Mouse (Mus musculus) embryonic facial prominence, embryonic 13.5 days (tissue): ENCODE measurements around the gene 2310011J03Rik. TPM values are rescaled to one million over a fixed set of nuclear protein-coding genes. Genes with fewer than 3 reads are reported as not detected.

Source experiments
- ATAC-seq: fragments of 200-750 bp; cut with Nextera tagmentation; 2 replicates; pipeline ENCODE4 v1.8.0; 2017; ENCODE audit warnings: low read depth; ENCODE audit not compliant: insufficient number of reproducible peaks, insufficient read depth, low FRiP score, low TSS enrichment
- H3K27ac ChIP-seq: fragments of 300-500 bp; sonication (generic); 2 replicates; pipeline ENCODE4 v1.5.1; 2015; ENCODE audit warnings: moderate library complexity, mild to moderate bottlenecking, inconsistent platforms
- H3K27me3 ChIP-seq: fragments of 300-500 bp; sonication (generic); 2 replicates; pipeline ENCODE4 v1.6.1; 2015; ENCODE audit warnings: mild to moderate bottlenecking, inconsistent platforms
- H3K36me3 ChIP-seq: fragments of 300-500 bp; sonication (generic); 2 replicates; pipeline ENCODE4 v1.6.1; 2015; ENCODE audit warnings: mild to moderate bottlenecking, inconsistent platforms
- H3K4me1 ChIP-seq: fragments of 300-500 bp; sonication (generic); 2 replicates; pipeline ENCODE4 v1.6.1; 2015; ENCODE audit warnings: inconsistent platforms
- H3K4me2 ChIP-seq: fragments of 300-500 bp; sonication (generic); 2 replicates; pipeline ENCODE4 v1.6.1; 2015; ENCODE audit warnings: moderate library complexity, mild to moderate bottlenecking, inconsistent platforms
- H3K4me3 ChIP-seq: fragments of 300-500 bp; sonication (generic); 2 replicates; pipeline ENCODE4 v1.5.1; 2015; ENCODE audit warnings: mild to moderate bottlenecking, inconsistent platforms
- H3K9ac ChIP-seq: fragments of 300-500 bp; sonication (generic); 2 replicates; pipeline ENCODE4 v1.6.1; 2015; ENCODE audit warnings: mild to moderate bottlenecking, inconsistent platforms
- H3K9me3 ChIP-seq: fragments of 300-500 bp; sonication (generic); 2 replicates; pipeline ENCODE4 v1.6.1; 2016; ENCODE audit warnings: inconsistent platforms
- WGBS: fragments of 180-500 bp; shearing (Covaris S2); methylation state at CpG from one replicate; pipeline ENCODE4 v1.1.7; 2015; ENCODE audit warnings: mixed read lengths; 5-methylcytosine and 5-hydroxymethylcytosine counted together
- microRNA-seq: library from miRNA; unstranded; fragments of <30 nt; microRNA quantifications from one replicate; pipeline ENCODE4, GENCODE M21; 2016
- polyA plus RNA-seq: library from polyadenylated mRNA; unstranded; fragments of >200 nt; fragmentation: Nextera tagmentation; extraction: Ambion mirVana; gene quantifications from 2 replicates; pipeline ENCODE4 v1.2.1, GENCODE M21; 2015

The 2310011J03Rik gene
- polyA plus RNA-seq, 1 experiment from 2014 or later = 57.9 TPM

DNA sequence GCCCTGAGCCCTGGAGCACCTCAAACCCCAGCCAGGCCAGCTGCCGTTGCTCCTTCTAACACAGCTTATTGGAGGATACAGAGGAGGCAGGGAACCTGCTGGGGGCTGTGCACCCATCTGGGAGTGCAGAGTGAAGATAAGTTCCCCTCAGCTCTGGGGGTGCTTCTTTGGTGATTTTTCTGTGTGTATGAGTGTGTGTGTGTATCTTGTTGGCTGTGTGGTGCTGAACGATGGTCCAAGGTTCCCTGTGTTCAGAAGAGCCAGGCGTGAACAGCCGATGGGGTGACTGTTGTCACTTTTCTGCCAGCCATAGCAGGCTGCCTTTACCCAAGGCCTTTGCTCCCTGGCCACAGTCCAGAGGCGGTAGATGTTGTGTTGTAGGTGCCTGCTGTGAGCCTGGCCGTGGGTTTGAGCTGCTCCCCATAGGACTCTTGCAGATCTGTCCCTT is 49.6 kb downstream of the 2310011J03Rik start:
- H3K4me3 ChIP-seq = no peak overlapping the region
- H3K36me3 ChIP-seq = peaks cover 62% of the 10 kb centered on the region
- H3K4me2 ChIP-seq = no peak overlapping the region
- WGBS = 78% methylated on average over 6 of the region's 6 CpGs
- H3K9me3 ChIP-seq = no peaks in the 10 kb centered on the region
- H3K27ac ChIP-seq = no peak overlapping the region
- peak overlapping the region; percentile 37 for H3K9ac ChIP-seq
- peaks cover 48% of the 10 kb centered on the region for H3K4me1 ChIP-seq
- no peaks in the 10 kb centered on the region for H3K27me3 ChIP-seq
- no peak for ATAC-seq

DNA sequence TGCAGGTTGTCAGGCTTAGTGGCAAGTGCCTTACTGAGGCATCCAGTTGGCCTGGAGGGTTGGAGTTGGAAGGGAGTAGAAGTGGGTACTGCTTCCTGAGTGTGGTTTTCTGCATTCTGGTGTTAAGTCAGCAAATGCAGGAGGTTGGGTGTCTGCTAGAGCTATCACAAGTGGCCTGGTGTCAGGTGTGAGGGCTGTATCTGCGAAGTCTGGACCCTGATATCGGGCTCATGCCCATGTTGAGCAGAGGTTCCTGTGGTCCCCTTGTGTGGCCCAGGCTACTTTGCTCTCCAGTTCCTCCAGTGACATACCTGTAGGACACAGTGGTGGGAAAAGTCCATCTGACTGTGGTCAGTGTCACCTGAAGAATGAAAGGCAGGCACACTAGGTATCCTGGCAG is 50.2 kb downstream of the 2310011J03Rik start:
- ATAC-seq = no peak
- WGBS = 95% methylated on average over 2 of the region's 2 CpGs
- H3K4me1 ChIP-seq = peaks cover 50% of the 10 kb centered on the region
- H3K27ac ChIP-seq = no peak overlapping the region
- H3K9me3 ChIP-seq = no peaks in the 10 kb centered on the region
- peaks cover 56% of the 10 kb centered on the region for H3K36me3 ChIP-seq
- H3K27me3 ChIP-seq = no peaks in the 10 kb centered on the region
- no peak overlapping the region for H3K4me3 ChIP-seq
- H3K9ac ChIP-seq = peak overlapping the region; percentile 37; the same call in 1 of the 2 replicates
- no peak overlapping the region for H3K4me2 ChIP-seq

Small RNAs within 50 kb of the gene (microRNA-seq; reads per million reads assigned to microRNA genes)
- 0.55 reads per million for gene Mir6911

Other genes with a start within 250 kb of the 2310011J03Rik start
- 15.8 and 16.1 TPM in 2 replicates for gene Sbno2, start 215.0 kb downstream of the 2310011J03Rik start, polyA plus RNA-seq
- gene Stk11, start 204.7 kb downstream of the 2310011J03Rik start, polyA plus RNA-seq = 18.5 and 19.0 TPM in 2 replicates
- 491 and 513 TPM in 2 replicates for gene Atp5d, start 181.9 kb downstream of the 2310011J03Rik start, polyA plus RNA-seq
- 6.8 and 9.8 TPM in 2 replicates for gene Cbarp, start 179.7 kb downstream of the 2310011J03Rik start, polyA plus RNA-seq
- 21.2 and 25.7 TPM in 2 replicates for gene Midn, start 172.3 kb downstream of the 2310011J03Rik start, polyA plus RNA-seq
- 142 and 162 TPM in 2 replicates for gene Cirbp, start 154.6 kb downstream of the 2310011J03Rik start, polyA plus RNA-seq
- gene 1600002K03Rik, start 147.6 kb downstream of the 2310011J03Rik start, polyA plus RNA-seq = 11.0 and 11.6 TPM in 2 replicates
- gene Efna2, start 141.1 kb downstream of the 2310011J03Rik start, polyA plus RNA-seq = 26.8 and 38.8 TPM in 2 replicates
- 96.1 and 97.6 TPM in 2 replicates for gene Mum1, start 94.1 kb downstream of the 2310011J03Rik start, polyA plus RNA-seq
- 266 and 299 TPM in 2 replicates for gene Ndufs7, start 71.4 kb downstream of the 2310011J03Rik start, polyA plus RNA-seq
- 27.2 and 33.6 TPM in 2 replicates for gene Gamt, start 59.5 kb downstream of the 2310011J03Rik start, polyA plus RNA-seq
- gene Dazap1, start 59.1 kb downstream of the 2310011J03Rik start, polyA plus RNA-seq = 66.0 and 70.6 TPM in 2 replicates
- gene Rps15, start 28.1 kb downstream of the 2310011J03Rik start, polyA plus RNA-seq = 1,000 and 1,047 TPM in 2 replicates
- 9.3 and 9.4 TPM in 2 replicates for gene Apc2, start 24.6 kb downstream of the 2310011J03Rik start, polyA plus RNA-seq
- gene Pcsk4, start 9.0 kb upstream of the 2310011J03Rik start, polyA plus RNA-seq = 4.4 and 4.9 TPM in 2 replicates
- gene Reep6, start 9.4 kb upstream of the 2310011J03Rik start, polyA plus RNA-seq = 6.0 and 6.3 TPM in 2 replicates
- 3.2 and 4.3 TPM in 2 replicates for gene Adamtsl5, start 27.9 kb upstream of the 2310011J03Rik start, polyA plus RNA-seq
- 1.8 and 2.6 TPM in 2 replicates for gene Plk5, start 35.9 kb upstream of the 2310011J03Rik start, polyA plus RNA-seq
- gene Mex3d, start 67.1 kb upstream of the 2310011J03Rik start, polyA plus RNA-seq = 8.9 and 10.4 TPM in 2 replicates
- 263 and 297 TPM in 2 replicates for gene Mbd3, start 79.0 kb upstream of the 2310011J03Rik start, polyA plus RNA-seq
- gene Uqcr11, start 86.3 kb upstream of the 2310011J03Rik start, polyA plus RNA-seq = 447 and 479 TPM in 2 replicates
- gene Tcf3, start 113.1 kb upstream of the 2310011J03Rik start, polyA plus RNA-seq = 162 and 183 TPM in 2 replicates
- gene Onecut3, start 174.3 kb upstream of the 2310011J03Rik start, polyA plus RNA-seq = not detected in 2 replicates
- gene Atp8b3, start 218.6 kb upstream of the 2310011J03Rik start, polyA plus RNA-seq = 0.04 and 0.28 TPM in 2 replicates
- gene Rexo1, start 241.0 kb upstream of the 2310011J03Rik start, polyA plus RNA-seq = 25.9 and 31.3 TPM in 2 replicates